Mouse (Mus musculus) liver, adult 2 months (tissue): ENCODE data around the gene Eml5.

Experiments
- CTCF ChIP-seq: fragments of 200-500 bp; IDR thresholded peaks from 2 replicates; pipeline ENCODE4 v1.5.1; 2011; ENCODE audit warnings: low read depth, low read length, control low read depth
- POLR2A ChIP-seq: fragments of 200-500 bp; IDR thresholded peaks from 2 replicates; pipeline ENCODE4 v1.6.1; 2011; ENCODE audit warnings: low read length, control low read depth; ENCODE audit not compliant: insufficient read depth; ENCODE audit errors: extremely low read depth

GRCm38 (mm10) chr12:98777509-98777908 is 123.8 kb downstream of the Eml5 start:
- TF ChIP-seq CTCF (no peak), POLR2A (no peak)
